Mouse (Mus musculus) thymus, adult 2 months (tissue): Measurements from ENCODE around the gene Dach1.

Experiments
- CTCF ChIP-seq: fragments of 200-500 bp; IDR thresholded peaks from 2 replicates; pipeline ENCODE4 v1.5.1; 2012; ENCODE audit warnings: mild to moderate bottlenecking, control low read depth, low read length, moderate library complexity, borderline replicate concordance; ENCODE audit not compliant: control insufficient read depth, poor library complexity, insufficient read depth; ENCODE audit errors: extremely low read depth
- POLR2A ChIP-seq: fragments of 200-500 bp; IDR thresholded peaks from 2 replicates; pipeline ENCODE4 v1.6.1; 2012; ENCODE audit warnings: mild to moderate bottlenecking, low read length, control low read depth, moderate library complexity; ENCODE audit not compliant: control insufficient read depth, poor library complexity, insufficient read depth; ENCODE audit errors: extremely low read depth

DNA sequence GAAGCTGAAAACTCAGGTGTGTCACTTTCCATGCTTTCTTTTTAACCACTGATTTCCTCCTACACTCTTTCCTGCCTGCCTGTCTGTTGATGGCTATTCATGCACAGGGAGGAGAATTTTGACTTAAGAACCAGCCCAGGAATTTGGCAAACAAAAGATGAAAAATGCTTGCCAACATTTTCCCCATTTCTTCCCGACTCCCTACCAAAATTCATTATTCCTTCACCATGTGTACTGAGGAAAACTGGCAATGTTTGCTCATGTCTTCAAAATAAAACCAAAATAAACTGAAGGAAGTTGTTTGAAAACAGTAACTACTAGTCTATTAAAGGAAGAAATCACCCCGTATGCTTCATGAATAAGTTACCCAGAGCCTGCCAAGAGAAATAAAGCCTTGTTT is 27.8 kb downstream of the Dach1 start:
- TF ChIP-seq CTCF (no peak), POLR2A (no peak)
